Mouse (Mus musculus) spleen, postnatal 14 days (tissue): ENCODE results near the gene Crocc.

Experiments
- DNase-seq, 2 experiments: peaks; one replicate each; pipeline ENCODE4 v3.0.0; 2021 to 2022; ENCODE audit warnings: low spot score in 2 of 2

Gene Crocc

DNA sequence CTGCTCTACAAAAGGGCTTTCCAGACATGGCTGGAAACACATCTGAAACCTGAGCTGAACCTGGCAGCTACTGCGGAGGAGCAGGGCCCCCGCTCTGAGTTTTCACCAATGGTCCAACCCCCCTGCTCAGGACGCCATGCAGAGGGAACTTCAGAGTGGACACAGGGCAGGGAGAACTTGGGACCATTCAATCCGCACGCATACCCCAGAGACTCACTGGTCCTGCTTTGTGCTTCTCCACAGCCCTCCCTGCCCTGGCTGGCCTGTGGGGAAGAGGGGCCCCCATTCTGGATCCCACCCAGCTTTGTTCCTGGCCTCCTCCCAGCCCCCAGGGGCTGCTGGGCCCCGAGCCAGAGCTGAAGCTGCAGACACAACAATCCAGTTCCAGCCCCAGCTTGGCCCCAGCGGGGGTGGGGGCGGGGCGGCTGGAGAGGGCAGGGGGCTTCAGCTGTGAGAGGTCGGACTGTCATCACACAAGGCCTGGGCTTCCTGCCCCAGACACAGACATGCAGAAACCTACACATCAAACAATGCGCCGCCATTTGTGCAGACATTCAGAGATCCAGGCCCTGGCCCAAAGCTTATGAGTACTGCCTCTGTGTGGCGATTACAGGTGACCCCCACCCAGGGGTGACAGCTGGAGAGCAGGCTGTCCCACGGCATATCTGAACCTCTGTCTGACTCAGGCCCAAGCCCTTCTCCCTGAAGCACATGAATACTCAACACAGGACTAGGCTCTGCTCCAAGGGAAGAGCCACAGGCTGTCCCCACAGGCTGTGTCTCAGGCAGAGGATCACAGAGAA is 39.3 kb downstream of the Crocc start:
- no peak for DNase-seq

DNA sequence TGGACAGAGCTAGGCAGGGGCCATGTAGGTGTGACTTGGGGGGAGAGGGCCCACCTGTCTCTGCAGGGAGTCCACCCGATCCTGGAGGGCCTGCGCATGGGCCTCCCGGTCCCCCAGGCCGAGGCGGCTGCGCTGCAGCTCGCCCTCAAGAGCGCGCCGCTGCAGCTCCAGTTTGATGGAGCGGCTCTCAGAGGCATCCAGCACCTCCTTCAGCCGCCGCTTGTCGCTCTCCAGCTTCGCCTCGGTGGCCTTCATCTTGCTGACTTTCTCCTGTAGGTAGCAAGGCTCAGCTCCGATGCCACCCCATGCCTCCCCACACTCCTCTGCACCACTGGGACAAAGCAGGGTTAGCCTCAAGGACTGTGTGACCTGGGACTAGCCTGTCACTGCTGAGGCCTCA is 40.1 kb downstream of the Crocc start:
- DNase-seq, result no peak

DNA sequence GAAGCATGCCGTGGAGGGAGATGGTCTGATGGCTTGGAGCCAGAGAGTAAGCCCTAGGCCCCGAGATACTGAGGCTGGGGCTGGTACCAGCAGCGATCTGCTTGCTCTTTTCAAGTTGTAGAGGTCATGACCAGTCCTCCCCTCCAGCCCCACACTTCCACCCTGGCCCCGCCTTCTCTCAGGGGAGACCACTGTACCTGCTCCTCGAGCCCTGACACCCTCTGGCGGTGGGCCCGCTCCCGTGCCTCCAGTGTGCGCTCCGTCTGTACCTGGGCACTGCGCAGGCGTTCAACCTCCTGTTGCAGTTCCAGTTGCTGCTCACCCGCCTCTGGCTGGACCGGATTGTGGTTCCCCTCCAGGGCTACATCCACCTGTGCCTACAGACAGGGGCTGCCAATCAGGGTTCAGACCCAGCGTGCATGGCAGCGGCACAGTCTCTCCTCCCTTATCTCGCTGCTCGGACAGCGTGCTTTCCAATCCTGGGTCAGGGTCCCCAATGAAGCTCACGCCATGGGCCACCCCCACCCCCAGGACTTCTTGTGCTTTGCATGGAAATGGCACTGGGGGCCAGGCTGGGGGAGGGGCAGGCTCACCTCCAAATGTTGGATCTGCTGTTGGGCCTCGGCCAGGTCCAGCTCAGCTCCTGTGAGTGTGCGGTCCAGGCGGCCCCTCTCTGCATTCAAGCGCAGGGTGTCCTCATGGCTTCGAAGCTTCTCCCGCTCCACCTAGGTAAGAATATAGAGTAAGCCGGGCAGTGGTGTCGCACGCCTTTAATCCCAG is 42.5 kb downstream of the Crocc start:
- no peak for DNase-seq

DNA sequence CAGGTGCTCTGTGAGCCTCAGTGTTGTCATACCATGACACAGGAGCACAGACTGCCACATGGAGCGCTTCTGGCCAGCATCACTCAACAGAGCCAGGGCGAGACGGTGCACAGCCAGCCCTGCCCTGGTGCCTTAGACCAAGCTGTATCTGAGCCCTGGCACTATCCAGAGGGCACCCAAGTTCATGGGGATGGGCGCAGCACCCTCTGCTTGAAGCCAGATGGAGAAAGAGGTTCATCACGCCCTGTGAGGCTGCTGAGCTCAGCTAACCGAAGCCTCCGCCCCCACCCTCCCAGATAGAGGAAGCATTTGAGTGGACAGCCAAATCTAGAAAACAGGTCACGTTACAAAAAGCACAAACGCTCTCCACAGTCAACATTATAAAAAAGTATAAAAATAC is 44.0 kb downstream of the Crocc start:
- no peak for DNase-seq

DNA sequence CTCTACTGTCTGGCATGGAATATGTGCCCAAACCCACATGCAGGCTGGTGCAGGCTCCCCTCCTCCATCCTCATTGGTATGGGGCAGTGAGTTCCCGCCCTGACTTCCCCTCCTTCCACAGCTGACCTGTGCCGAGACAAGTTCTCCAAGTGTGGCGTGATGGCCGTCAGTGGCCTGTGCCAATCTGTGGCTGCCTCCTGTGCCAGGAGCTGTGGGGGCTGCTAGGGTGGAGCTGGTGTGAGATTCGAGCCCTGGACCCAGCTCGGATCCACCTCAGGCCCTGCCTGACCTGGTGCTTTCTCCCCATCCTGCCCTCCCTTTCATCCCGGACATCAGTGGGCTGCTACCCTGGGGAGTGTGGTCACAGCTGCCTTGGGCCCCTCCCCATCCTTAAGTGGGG is 45.0 kb downstream of the Crocc start:
- DNase-seq, result no peak

DNA sequence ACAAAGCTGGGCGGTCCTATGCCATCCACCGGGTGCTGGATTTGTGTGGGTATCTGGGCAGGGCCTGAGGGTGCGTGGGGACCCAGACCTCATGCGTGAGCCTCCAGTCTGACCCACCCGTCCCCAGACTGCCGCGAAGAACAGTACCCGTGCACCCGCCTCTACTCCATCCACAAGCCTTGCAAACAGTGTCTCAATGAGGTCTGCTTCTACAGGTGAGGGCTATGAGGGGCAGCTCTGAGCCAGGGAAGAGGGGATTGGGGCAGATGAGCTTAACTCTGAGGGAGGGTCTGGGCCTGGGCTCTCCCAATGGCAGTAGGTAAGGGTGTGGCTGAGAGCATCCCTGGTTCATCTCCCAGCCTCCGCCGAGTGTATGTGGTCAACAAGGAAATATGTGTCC is 45.5 kb downstream of the Crocc start:
- no peak for DNase-seq

DNA sequence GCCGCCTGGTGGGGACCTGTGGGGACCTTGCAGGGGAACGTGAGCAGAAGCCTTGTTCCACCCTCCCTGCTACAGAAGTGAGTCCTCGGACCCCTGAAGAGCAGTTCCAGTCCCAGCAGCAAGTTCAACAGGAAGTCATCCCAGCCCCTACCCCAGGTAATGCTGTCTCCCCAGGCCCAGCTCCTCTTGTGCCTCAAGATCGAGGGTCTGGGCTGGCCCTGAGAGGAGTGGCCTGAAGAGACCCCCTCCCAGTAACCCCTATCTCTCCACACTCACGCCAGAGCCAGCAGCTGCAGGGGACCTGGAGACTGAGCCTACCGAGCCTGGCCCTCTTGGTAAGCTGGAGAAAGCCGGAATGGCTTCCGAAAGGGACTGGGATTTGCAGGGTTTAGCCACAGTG is 46.2 kb downstream of the Crocc start:
- DNase-seq, result no peak

DNA sequence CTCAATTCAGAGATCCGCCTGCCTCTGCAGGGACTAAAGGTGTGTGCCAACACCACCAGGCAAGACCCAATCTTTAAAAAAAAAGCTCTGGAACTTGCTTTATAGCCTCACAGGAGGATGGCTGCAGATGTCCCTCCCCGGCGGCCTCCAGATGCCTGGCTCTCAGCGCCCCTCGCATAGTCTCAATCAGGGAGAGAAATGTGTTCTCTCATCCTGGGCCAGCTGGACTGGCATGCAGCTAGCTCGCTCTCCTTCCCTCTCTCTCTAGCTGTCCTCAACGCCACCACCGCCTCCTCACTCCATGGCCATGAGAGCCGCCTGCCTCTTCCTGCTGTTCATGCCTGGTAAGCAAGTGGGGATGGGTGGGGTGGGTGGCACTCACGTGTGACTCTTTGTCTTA is 47.8 kb downstream of the Crocc start:
- no peak for DNase-seq

DNA sequence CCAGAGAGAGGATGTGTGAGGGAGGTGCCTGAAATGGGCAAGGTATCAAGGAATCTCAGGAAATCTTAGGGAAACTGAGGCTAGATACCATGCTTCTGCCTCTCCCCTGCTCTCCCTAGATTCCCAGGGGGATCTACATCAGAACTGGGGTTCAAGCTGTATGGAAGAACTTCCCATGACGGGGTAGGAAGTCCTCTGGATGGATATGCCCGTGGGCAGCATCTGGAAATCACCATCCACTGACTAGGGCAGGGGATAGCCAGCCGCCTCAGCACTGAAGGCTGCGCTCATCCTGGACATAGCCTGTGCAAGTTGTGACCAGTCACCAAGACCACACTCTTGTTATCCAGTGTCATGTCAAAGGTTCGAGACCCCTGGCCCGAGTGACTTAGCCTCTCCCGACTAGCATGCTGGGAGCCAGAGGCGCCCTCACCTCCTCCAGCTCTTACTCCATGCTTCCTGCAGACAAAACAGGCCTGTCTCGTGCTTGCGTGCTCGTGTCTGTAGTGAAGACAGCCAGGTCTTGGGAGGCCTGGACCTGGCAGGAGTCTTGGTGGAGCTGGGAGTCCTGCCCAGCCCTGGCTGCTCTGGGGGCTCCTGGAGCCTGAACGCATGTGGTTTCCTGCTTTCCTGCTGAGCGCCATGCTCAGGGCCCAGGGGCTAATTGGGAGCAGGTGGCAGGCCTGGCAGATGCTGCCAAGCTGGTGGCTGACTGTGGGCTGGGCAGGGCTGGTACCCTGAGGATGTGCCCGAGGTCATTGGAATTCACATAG is 48.6 kb downstream of the Crocc start:
- no peak for DNase-seq

DNA sequence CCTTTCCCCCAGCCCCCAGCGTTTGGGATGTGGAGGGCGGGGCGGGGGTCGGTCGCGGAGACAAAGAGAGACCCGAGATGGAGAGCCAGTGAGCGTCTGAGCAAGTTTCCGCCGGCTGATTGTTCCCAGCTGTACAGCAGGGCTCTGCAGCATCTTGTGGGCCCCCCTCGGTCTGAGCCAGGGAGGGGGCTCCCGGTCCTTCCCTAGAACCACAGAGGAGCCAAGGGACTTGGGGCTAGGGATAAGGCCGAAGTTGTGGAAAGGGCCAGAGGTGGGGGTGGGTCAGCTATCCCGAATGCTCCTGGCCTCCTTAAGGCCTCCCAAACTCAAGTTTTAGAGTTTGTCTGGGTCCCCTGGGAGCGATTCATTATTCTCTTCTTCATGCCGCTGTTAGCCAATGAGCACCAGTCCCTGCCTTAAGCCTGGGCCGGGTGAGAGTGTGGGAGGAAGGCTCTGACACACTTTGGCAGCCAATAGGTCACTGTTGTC is 49.4 kb downstream of the Crocc start:
- no peak for DNase-seq

DNA sequence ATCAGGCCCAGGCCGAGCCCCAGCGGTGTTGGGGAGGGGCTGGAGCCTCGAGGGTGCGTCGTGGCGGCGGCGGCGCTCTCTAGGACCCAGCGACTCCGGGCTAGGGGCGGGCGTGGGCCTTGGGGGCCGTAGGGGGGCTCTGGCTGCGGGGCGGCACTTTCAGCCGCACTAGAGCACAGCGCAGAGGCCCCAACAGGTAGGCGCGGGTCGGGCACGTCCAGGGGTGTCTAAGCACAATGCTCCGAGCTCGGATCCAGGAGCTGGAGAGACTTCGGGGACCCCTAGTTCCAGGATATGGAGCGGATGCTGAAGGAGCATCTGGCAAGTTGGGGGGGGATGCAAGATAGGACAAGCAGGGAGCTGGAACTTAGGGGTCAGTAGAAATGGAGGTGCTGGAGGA is 49.8 kb downstream of the Crocc start:
- DNase-seq, result no peak

DNA sequence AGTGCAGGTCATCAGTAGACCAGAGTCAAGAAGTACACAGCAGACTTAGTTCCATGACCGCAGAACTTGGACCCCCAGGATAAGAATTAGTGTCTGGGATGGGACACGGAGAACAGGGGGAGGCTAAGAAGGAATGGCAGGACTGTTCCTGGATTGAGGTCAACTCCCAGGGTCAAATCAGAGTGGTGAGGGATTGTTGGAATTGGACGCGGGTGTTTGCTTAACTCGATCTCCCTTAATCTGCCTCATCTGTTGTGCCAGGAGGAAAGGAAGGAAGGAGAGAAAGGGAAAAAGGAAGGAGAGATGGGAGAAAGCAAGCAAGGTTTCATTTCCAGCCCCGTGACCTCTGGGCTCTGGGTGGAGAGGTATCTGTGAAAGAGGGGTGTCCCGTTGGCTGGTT is 50.2 kb downstream of the Crocc start, which contains the start of gene Mfap2:
Mfap2 (plus strand) TSS at position 301 of the 400 bp plus-strand sequence.
- DNase-seq, result no peak

DNA sequence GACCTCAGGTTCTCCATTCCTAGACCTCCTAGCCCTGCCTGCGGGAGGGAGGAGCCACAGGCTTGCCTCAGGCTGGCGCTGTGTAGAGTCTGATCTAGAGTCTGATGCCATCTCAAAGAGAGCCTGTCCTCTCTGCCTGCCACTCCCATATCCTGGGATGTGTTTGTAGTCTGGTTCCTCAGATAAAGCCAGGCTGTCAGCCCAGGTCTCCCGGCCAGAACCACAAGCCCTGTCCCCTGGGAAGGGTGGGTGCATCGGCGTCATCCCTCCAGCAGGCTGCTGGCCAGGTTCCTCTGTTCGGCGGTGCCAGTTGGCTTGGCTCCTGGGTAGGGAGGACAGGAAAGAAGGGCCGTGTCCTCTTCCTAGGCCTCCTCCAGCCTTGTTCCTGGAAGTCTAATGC is 52.3 kb downstream of the Crocc start:
- no peak for DNase-seq

DNA sequence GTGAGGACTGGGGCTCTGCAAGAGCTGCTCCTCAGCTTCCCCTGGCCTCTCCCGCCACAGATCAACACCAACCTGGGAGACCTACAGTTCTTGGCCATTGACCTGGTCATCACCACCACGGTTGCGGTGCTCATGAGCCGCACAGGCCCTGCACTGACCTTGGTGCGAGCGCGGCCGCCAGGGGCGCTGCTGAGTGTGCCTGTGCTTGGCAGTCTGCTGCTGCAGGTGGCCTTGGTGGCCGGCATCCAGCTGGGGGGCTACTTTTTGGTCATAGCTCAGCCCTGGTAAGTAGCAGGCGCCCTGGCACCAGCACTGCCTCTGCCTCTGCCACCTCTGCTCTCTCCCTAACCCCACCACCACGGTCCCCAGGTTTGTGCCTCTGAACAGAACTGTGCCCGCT is 54.4 kb downstream of the Crocc start:
- DNase-seq, result no peak

DNA sequence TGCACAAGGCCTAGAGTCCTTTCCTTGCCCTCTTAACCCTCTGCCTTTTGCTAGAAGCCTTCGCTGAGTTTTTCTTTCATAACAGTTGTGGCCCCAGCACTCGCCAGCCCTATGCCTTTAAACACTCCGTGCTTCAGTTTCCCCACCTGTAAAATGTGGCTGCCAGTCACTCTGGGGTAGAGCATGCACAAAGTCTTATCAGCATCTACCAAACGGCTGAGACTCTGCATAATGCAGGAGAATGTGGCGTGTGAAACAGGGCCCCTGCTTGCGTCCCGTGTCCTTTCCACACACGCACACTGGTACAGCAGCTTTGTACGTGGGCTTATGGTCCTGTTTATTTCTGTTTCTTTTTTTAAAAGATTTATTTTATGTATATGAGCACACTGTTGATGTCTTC is 63.5 kb downstream of the Crocc start:
- DNase-seq, result no peak

DNA sequence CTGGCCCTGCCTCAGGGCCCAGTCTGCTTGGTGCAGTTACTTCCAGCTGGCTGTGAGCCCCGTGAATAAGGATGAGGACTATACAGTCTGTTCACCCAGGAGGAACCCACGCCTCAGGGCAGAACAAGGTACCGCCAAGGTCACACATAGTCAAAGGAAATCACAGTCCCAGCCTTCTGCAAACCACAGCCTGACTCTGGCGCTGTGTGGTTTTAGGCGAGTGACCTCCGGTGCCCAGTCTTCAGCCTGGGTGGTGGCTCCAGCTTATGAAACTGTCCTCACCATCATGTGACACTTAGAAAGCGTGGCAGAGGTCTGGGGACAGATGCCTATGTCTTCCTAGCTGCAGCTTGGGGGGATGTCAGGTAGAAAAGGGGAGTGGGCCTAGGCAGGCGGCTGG is 64.5 kb downstream of the Crocc start:
- no peak for DNase-seq

DNA sequence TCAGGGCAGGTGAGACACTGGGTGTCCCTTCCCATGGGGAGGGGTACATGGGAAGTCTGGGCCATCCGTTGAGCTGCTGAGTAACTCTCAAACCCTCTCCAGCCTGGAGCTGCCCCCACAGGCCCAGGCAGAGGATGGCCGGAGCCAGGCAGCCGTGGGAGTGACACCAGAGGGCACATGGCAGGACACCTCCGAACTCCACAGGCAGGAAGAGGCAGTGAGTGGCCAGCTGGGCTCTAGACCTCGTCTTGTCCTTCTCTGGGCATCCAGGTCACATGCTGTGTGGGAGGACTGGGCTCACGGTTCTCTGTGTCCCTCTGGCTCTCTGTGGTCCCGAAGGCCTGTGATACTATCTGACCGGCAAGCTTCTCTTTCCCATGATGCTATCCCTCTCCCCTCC is 66.5 kb downstream of the Crocc start:
- DNase-seq, result no peak

DNA sequence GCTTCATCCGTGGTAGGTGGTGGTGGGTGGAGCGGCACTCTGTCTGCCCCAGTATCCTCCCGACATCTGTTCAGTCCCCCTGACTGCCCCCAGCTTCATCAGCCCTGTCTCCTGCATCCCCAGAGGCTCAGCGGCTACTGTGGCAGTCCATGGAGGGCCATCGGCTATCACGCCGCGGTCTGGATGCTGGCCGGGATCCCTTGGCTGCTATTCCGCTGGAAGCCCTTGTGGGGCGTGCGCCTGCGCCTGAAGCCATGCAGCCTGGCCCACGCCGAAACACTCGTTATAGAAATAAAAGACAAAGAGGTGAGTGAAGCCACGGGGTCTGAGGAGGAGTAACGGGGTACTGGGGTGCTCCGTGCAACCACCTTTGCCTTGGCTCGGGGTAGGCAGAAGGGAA is 68.1 kb downstream of the Crocc start:
- DNase-seq, result no peak

DNA sequence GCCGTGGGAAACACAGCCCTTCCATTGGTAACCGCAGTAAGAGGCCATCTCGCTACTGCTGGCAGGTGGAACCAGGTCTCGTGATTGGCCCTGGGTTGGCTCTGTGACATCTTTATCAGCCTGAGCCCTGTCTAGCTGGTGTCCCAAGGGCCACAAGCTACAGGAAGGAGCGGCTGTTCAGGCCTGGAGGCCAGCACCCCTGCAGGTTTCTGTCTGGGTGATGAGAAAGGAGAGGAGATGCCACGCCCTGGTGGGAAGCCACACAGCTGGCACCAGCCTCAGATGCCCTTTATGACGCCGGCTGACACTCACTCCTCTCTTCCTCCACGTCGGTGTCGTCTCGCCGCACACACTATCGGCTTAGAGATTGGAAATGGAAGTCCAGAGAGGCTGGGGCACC is 70.9 kb downstream of the Crocc start:
- peak in 1 of 2 experiments; percentile 30 for DNase-seq

DNA sequence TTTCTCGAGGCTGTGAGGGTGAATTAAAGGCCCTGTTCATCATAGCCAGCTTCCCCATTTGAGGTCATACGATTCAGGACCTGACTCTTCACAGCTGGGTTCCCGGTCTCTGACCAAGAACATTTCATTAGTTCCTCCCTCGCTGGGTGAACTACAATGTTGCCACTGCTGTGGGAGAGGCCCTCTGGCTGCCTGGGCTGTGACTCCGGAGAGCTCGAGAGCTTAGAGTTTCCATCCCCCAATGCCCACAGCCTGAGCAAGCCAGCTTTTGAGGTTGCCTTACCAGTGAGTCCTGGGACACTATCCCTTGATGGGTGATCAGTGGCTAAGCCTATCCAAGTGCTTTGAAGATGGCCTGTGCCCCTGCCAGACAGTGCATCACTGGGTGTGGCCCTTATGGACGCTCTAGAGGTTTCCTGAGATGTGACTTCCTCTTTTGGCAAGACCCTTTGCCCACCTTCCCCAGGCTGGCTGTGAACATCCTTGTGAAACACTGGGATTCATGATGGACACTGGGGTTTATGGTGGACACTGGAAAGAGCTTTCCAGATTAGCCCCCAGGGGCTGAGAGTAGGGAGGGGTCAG is 71.6 kb downstream of the Crocc start:
- peak in 1 of 2 experiments; percentile 28 for DNase-seq

DNA sequence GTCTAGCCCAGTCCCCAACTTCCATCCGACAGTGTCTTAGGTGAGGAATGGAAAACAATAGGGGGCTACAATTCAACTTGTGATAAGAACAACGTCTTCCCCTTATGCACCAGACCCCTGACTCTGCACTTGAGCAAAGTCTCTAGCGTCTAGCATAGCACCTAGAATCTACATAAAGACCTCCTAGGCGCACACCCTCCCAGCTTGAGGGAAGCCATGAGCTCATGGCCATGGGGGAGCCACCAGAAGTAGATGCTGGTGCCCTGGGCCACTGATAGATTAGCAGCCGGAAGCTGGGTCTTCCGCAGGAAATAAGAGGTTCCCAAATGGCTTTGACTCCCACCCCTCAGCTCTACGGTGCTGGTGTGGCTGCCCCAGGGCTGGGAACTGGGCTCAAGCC is 72.9 kb downstream of the Crocc start:
- DNase-seq, result no peak
